Mouse (Mus musculus): ENCODE measurements around the gene Foxo3.

DNA sequence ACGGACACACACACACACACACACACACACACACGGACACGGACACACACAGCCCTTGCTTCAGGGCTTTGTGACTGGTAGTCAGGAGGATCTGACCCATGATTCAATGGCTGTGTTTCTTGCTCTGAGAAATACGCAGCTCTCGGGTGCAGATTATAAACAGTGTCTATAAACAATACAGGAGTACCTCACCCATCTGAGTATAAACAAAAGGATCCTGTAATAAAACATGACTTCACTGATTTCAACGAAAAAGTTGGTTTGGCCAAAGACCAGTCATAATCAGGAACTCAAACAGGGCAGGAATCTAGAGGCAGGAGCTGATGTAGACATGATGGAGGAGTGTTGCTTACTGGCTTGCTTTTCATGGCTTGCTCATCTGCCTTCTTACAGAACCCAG is 34.1 kb downstream of the Foxo3 start:
- TF ChIP-seq CTCF (IDR thresholded peaks at IDR 0.05; ENCODE audit: borderline replicate concordance, control insufficient read depth, extremely low read depth, insufficient read depth, low read length, poor library complexity) (no peak), POLR2A (IDR thresholded peaks at IDR 0.05; ENCODE audit: control insufficient read depth, extremely low read depth, insufficient read depth, low read length, poor library complexity) (no peak)
